Mouse (Mus musculus): ENCODE measurements at regions not wholly inside any gene's neighbourhood (a gene's known extent, or its start where the extent isn't known, plus 50 kb on each side); places are given as distances from the start of the nearest gene placed in this dataset.

DNA sequence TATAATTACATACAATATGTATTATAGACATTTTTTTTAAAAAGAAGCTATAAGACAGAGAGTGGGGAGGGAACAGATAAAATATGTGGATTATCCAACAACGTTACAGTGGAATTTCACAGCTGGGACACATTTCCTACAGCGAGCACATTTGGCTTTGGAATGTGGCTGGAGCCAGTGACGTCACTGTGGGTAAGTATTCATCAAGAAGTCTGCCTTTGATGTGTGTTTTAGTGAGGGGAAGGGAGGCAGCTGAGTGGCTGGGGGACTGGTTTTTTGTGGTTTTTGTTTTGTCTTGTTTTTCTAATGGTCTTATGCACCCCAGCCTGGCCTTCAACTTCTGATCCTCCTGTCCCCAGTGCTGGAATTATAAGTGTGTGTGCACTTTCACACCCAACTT is 1161.2 kb upstream of the Gulo start:
- TF ChIP-seq CTCF (IDR thresholded peaks at IDR 0.05), result no peak
- TF ChIP-seq POLR2A (IDR thresholded peaks at IDR 0.05; ENCODE audit: insufficient read depth, low read depth, low read length), result no peak
